Mouse (Mus musculus) pancreas, adult 10 weeks (tissue): ENCODE results near the gene Hus1b. TPM values are rescaled to one million over a fixed set of nuclear protein-coding genes. Genes with fewer than 3 reads are reported as not detected.

Experiments used
- polyA plus RNA-seq: library from polyadenylated mRNA; stranded (reverse); fragments of 350-450 nt; fragmentation: Illumina TruSeq; extraction: RNeasy Lipid Tissue Mini Kit (QIAGEN cat#74804); gene quantifications from one replicate; pipeline ENCODE4 v1.2.3, GENCODE M21; 2015; ENCODE audit warnings: low read depth, low replicate concordance; ENCODE audit not compliant: insufficient read depth

Hus1b gene
- polyA plus RNA-seq: not detected

DNA sequence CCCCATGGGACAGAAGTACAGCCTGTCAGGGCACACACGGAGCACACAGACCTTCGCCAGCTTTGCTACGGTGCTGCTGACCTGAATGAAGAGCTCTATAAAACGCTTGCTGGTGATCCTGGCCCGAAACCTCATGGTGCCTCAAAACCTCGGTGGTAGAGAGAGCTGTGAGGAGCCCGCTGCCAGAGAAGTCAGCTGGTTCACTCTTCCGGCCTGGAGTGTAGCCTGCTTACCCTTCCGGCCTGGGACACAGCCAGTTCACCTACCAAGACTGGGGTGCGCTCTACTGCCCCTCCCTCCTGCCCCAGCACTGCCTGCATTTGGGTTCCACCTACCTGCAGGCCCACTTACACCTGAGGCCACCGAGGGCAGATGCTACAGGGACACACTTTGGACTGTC, at the start of gene Hus1b:
TSS of gene Hus1b (minus strand) at position 220 of the 400 bp plus-strand sequence.

DNA sequence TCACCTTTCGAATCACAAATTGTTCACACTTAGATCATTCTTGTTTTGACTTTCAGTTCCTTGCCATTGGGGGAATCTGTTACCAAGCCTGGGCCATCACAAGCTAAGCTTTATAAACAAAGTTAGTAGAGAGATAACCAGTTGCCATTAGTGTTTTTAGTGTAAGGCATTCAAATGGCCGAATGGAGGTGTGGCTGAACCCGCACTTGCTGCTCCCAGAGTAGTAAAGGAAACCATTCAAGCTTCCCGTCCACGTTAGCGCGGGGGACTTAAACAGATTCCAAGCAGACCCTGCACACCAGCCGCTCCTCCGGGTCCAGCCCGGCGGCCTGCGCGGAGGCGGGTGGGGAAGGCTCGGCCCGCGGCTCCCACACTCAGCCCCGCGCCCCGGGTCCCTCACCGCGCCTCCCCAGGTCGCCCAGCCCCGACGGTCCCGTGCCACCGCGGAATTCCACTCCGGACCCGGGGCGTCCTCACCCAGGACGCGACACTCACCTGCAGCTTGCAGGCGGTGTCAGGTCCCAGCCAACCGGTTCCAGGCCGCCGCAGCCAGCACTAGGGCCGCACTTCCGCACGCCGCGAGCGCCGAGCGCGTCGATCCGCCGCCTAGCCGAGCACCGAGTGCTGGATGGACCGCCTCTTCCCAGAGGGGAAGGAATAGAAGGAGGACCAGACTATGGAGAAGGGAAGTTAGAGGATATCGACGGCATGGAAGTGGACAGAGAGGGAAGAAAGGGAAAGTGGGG, 26.1 kb upstream of the Hus1b start, which contains the start of the genes Exoc2 and Gm5447:
TSS of gene Exoc2 (minus strand) at position 593 of the 746 bp plus-strand sequence.
TSS of gene Gm5447 (plus strand) at position 704 of the 746 bp plus-strand sequence.

Other genes with a start within 250 kb of the Hus1b start
- 0.22 TPM for gene Irf4, start 198.5 kb downstream of the Hus1b start, polyA plus RNA-seq
- gene Exoc2, start 26.3 kb upstream of the Hus1b start, polyA plus RNA-seq: 3.1 TPM
- not detected for gene Gm5447, start 26.4 kb upstream of the Hus1b start, polyA plus RNA-seq